Mouse (Mus musculus) testis, postnatal 10 days (tissue): ENCODE measurements around the gene Mdga2.

ENCODE experiments used
- DNase-seq: peaks from one replicate; pipeline ENCODE4 v3.0.0; 2021; ENCODE audit warnings: low spot score

Gene Mdga2

GRCm38 (mm10) chr12:67056621-67057020 is 165.7 kb downstream of the Mdga2 start:
- DNase-seq, result no peak

GRCm38 (mm10) chr12:67045099-67045750 is 177.1 kb downstream of the Mdga2 start:
- DNase-seq, result no peak

- DNase-seq, result no peak
Observed at GRCm38 (mm10) chr12:67041865-67042264, 180.5 kb downstream of the Mdga2 start.

GRCm38 (mm10) chr12:67035509-67036261 is 186.7 kb downstream of the Mdga2 start:
- no peak for DNase-seq

- no peak for DNase-seq
Observed at GRCm38 (mm10) chr12:67017192-67017591, 205.2 kb downstream of the Mdga2 start.

- no peak for DNase-seq
Observed at GRCm38 (mm10) chr12:67011368-67011767, 211.0 kb downstream of the Mdga2 start.

GRCm38 (mm10) chr12:67010318-67010717 is 212.0 kb downstream of the Mdga2 start:
- DNase-seq, result no peak

GRCm38 (mm10) chr12:67009191-67009590 is 213.2 kb downstream of the Mdga2 start:
- DNase-seq, result no peak

- no peak for DNase-seq
Observed at GRCm38 (mm10) chr12:66954129-66954528, 268.2 kb downstream of the Mdga2 start.

GRCm38 (mm10) chr12:66915741-66916140 is 306.6 kb downstream of the Mdga2 start:
- no peak for DNase-seq

- DNase-seq, result no peak
Observed at GRCm38 (mm10) chr12:66899366-66899765, 323.0 kb downstream of the Mdga2 start.

- DNase-seq, result no peak
Observed at GRCm38 (mm10) chr12:66896790-66897189, 325.6 kb downstream of the Mdga2 start.

- DNase-seq, result no peak
Observed at GRCm38 (mm10) chr12:66890296-66890695, 332.1 kb downstream of the Mdga2 start.

GRCm38 (mm10) chr12:66889276-66889675 is 333.1 kb downstream of the Mdga2 start:
- DNase-seq, result no peak

- no peak for DNase-seq
Observed at GRCm38 (mm10) chr12:66888636-66889035, 333.7 kb downstream of the Mdga2 start.

- DNase-seq, result no peak
Observed at GRCm38 (mm10) chr12:66866199-66866598, 356.1 kb downstream of the Mdga2 start.

- peak; percentile 40 for DNase-seq
Observed at GRCm38 (mm10) chr12:66853167-66853566, 369.2 kb downstream of the Mdga2 start.

GRCm38 (mm10) chr12:66840336-66840735 is 382.0 kb downstream of the Mdga2 start:
- no peak for DNase-seq

- no peak for DNase-seq
Observed at GRCm38 (mm10) chr12:66755653-66756052, 466.7 kb downstream of the Mdga2 start.

- no peak for DNase-seq
Observed at GRCm38 (mm10) chr12:66734536-66734935, 487.8 kb downstream of the Mdga2 start.

- DNase-seq, result no peak
Observed at GRCm38 (mm10) chr12:66724474-66724873, 497.9 kb downstream of the Mdga2 start.

GRCm38 (mm10) chr12:66708334-66708733 is 514.0 kb downstream of the Mdga2 start:
- DNase-seq, result no peak

- DNase-seq, result no peak
Observed at GRCm38 (mm10) chr12:66707431-66707830, 514.9 kb downstream of the Mdga2 start.

GRCm38 (mm10) chr12:66705015-66705414 is 517.3 kb downstream of the Mdga2 start:
- no peak for DNase-seq
